7 mouse cellular contexts compared by ENCODE assay signal in the genomic region with DNA sequence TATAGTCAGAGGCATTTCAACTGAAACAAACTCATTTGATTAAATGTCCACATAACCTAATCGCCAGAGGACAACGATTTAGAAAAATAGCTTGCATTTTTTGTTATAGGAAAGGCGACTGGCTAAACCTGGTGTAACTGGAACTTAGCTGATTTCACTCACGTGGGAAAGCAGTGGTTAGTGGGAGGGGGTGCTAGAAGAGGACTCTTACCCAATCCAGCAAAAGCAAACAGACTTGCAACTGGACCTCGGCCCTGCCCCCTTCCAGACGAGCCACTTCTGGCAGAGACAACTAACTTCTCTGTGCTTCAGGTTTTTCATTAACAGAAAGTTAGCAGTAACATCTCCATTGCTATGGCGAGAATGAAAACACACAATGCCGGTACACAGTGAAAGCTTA. TPM values are rescaled to one million over a fixed set of nuclear protein-coding genes. Genes with fewer than 3 reads are reported as not detected.
DNase-seq lines count a peak whose midpoint lies in the region; ATAC-seq and TF ChIP-seq lines count a peak whose summit lies in the region.

No protein-coding gene starts in this region.

- peak overlapping the region; percentile 70 to 94 (median 89) for H3K4me3 ChIP-seq in CH12.LX (replicated peaks in 1 of 3; ENCODE audit: low read depth in 2 of 3, low read length in 2 of 3, poor library complexity in 1 of 3)
- H3K4me3 ChIP-seq in hindbrain, embryonic 13.5 days = peak overlapping the region; percentile 71

- H3K4me1 ChIP-seq in CH12.LX (ENCODE audit: control insufficient read depth in 1 of 2, insufficient read depth in 2 of 2) = peaks cover 0 to 38% of the 10 kb centered on the region in 2 experiments; a peak in 2 of 4 replicates
- peaks cover 56% of the 10 kb centered on the region for H3K4me1 ChIP-seq in hindbrain, embryonic 13.5 days (replicated peaks)

- H3K4me2 ChIP-seq in CH12.LX (ENCODE audit: insufficient read depth, low read depth, poor library complexity, severe bottlenecking) = peak overlapping the region; percentile 84
- peak overlapping the region; percentile 84 for H3K4me2 ChIP-seq in hindbrain, embryonic 13.5 days

- dilution Hi-C loops in CH12.LX (cut with MboI; ENCODE audit: extremely low pct_ligation_motif_present, extremely low pct_unique_long_range_greater_than_20kb, low sequenced_read_pairs) = no loop called here

- H3K79me2 ChIP-seq in CH12.LX (replicated peaks; ENCODE audit: control insufficient read depth, extremely low read depth, insufficient read depth, poor library complexity, severe bottlenecking) = peaks cover 27% of the 10 kb centered on the region

- no peak for TF ChIP-seq RAD21 in CH12.LX (IDR thresholded peaks at IDR 0.05; ENCODE audit: low read depth, low read length)

- H3K27ac ChIP-seq in CH12.LX (ENCODE audit: insufficient read depth, low read depth) = no peak overlapping the region
- no peak overlapping the region for H3K27ac ChIP-seq in hindbrain, embryonic 13.5 days

- in situ Hi-C loops in CH12.LX (cut with MboI; ENCODE audit: low pct_ligation_motif_present, low pct_unique_long_range_greater_than_20kb, low sequenced_read_pairs) = no loop called here

- no peak for TF ChIP-seq CTCF in CH12.LX (conservative IDR thresholded peaks at IDR 0.05 in 1 of 2, IDR thresholded peaks at IDR 0.05 in 1 of 2; ENCODE audit: low read depth in 2 of 2, low read length in 2 of 2)

- WGBS in hindbrain, embryonic 13.5 days = 44% methylated on average over 8 of the region's 8 CpGs

- H3K9ac ChIP-seq in CH12.LX (ENCODE audit: insufficient read depth, low read depth) = peak overlapping the region; percentile 89
- H3K9ac ChIP-seq in hindbrain, embryonic 13.5 days = peak overlapping the region; percentile 84

- no peak for TF ChIP-seq EP300 in CH12.LX (IDR thresholded peaks at IDR 0.05; ENCODE audit: low read length)

- TF ChIP-seq POLR2A in CH12.LX (IDR thresholded peaks at IDR 0.05; ENCODE audit: low read depth, low read length) = no peak

- DNase-seq in CH12.LX (ENCODE audit: extremely low read depth) (peak; percentile 39), NIH3T3 (ENCODE audit: low read depth) (peak; percentile 53), liver (peak; percentile 61)
- DNase-seq in naive thymus-derived CD4-positive, alpha-beta T cell, adult 2 months (ENCODE audit: low read depth) = peak; percentile 16
- no peak for DNase-seq in cerebellum, adult 9-11 months
- no peak for DNase-seq in cerebellum, postnatal 14 days

- H3K9me3 ChIP-seq in CH12.LX (replicated peaks; ENCODE audit: low read length) = no peaks in the 10 kb centered on the region
- H3K9me3 ChIP-seq in hindbrain, embryonic 13.5 days = no peaks in the 10 kb centered on the region

- H3K36me3 ChIP-seq in CH12.LX (replicated peaks in 1 of 2; ENCODE audit: control insufficient read depth in 1 of 2, insufficient read depth in 1 of 2, low read length in 1 of 2) = peaks cover 15 to 46% of the 10 kb centered on the region in 2 experiments
- H3K36me3 ChIP-seq in hindbrain, embryonic 13.5 days = peaks cover 24% of the 10 kb centered on the region

- no peak for ATAC-seq in hindbrain, embryonic 13.5 days (ENCODE audit: low FRiP score)

- peaks cover 29% of the 10 kb centered on the region for H3K27me3 ChIP-seq in CH12.LX (replicated peaks)
- no peaks in the 10 kb centered on the region for H3K27me3 ChIP-seq in hindbrain, embryonic 13.5 days

TF ChIP-seq in CH12.LX, 34 proteins besides CTCF, POLR2A, EP300 and RAD21:
- TF ChIP-seq NELFE (IDR thresholded peaks at IDR 0.05; ENCODE audit: low read depth, low read length) (peak; percentile 19; the same call in 1 of the 2 replicates), POLR2AphosphoS2 (IDR thresholded peaks at IDR 0.05; ENCODE audit: low read depth, low read length) (0 out of 2 replicates have a peak, but pooled peaks have one; percentile 51), BHLHE40 (IDR thresholded peaks at IDR 0.05; ENCODE audit: low read depth, low read length) (peak; percentile 52; the same call in 1 of the 2 replicates), MXI1 (IDR thresholded peaks at IDR 0.05; ENCODE audit: low read depth, low read length) (peak; percentile 49), JUN (IDR thresholded peaks at IDR 0.05; ENCODE audit: insufficient read depth, low read depth, low read length) (no peak), NRF1 (IDR thresholded peaks at IDR 0.05; ENCODE audit: low read depth, low read length) (no peak), CHD1 (IDR thresholded peaks at IDR 0.05; ENCODE audit: low read depth, low read length) (0 out of 2 replicates have a peak, but pooled peaks have one; percentile 54)

RNA-seq across cellular contexts. Expression of gene Emc6, which starts 1.2 kb away (rescaled TPM):
- 123 and 124 TPM in 2 replicates for total RNA-seq in CH12.LX (2012; rRNA removed)
- 252 and 292 TPM in 2 replicates for total RNA-seq in CH12.LX (2014; rRNA removed)
- 138 and 176 TPM in 2 replicates for polyA plus RNA-seq in CH12.LX (2012; ENCODE audit: insufficient read length, low read depth)
- 120 and 136 TPM in 2 replicates for polyA plus RNA-seq in hindbrain, embryonic 13.5 days (2015; fragmentation: Nextera tagmentation; extraction: Ambion mirVana)

RNA-seq across cellular contexts. Expression of gene Tax1bp3, which starts 1.3 kb away (rescaled TPM):
- total RNA-seq in CH12.LX (2012; rRNA removed) = 2.8 and 3.3 TPM in 2 replicates
- total RNA-seq in CH12.LX (2014; rRNA removed) = 2.5 and 2.6 TPM in 2 replicates
- polyA plus RNA-seq in CH12.LX (2012; ENCODE audit: insufficient read length, low read depth) = 3.3 and 3.5 TPM in 2 replicates
- 180 and 185 TPM in 2 replicates for polyA plus RNA-seq in hindbrain, embryonic 13.5 days (2015; fragmentation: Nextera tagmentation; extraction: Ambion mirVana)

RNA-seq across cellular contexts. Expression of gene P2rx5, which starts 15.4 kb away (rescaled TPM):
- 0.21 and 0.25 TPM in 2 replicates for total RNA-seq in CH12.LX (2012; rRNA removed)
- total RNA-seq in CH12.LX (2014; rRNA removed) = 0.09 and 0.40 TPM in 2 replicates
- 0.80 and 0.83 TPM in 2 replicates for polyA plus RNA-seq in CH12.LX (2012; ENCODE audit: insufficient read length, low read depth)
- polyA plus RNA-seq in hindbrain, embryonic 13.5 days (2015; fragmentation: Nextera tagmentation; extraction: Ambion mirVana) = 0.28 and 0.42 TPM in 2 replicates

RNA-seq across cellular contexts. Expression of gene Ctns, which starts 23.2 kb away (rescaled TPM):
- total RNA-seq in CH12.LX (2012; rRNA removed) (4.8 and 5.2 TPM in 2 replicates), CH12.LX (2014; rRNA removed) (5.8 and 5.9 TPM in 2 replicates)
- 4.5 and 5.2 TPM in 2 replicates for polyA plus RNA-seq in CH12.LX (2012; ENCODE audit: insufficient read length, low read depth)
- 21.5 and 22.8 TPM in 2 replicates for polyA plus RNA-seq in hindbrain, embryonic 13.5 days (2015; fragmentation: Nextera tagmentation; extraction: Ambion mirVana)

RNA-seq across cellular contexts. Expression of gene Shpk, which starts 23.6 kb away (rescaled TPM):
- total RNA-seq in CH12.LX (2012; rRNA removed) (1.5 and 1.8 TPM in 2 replicates), CH12.LX (2014; rRNA removed) (1.3 and 1.4 TPM in 2 replicates)
- polyA plus RNA-seq in CH12.LX (2012; ENCODE audit: insufficient read length, low read depth) = 0.76 and 0.83 TPM in 2 replicates
- 2.0 and 2.3 TPM in 2 replicates for polyA plus RNA-seq in hindbrain, embryonic 13.5 days (2015; fragmentation: Nextera tagmentation; extraction: Ambion mirVana)

Comparison
In these comparisons a context has a peak if more than half of its experiments do, and no peak if none do; other contexts are left out.
1. DNase-seq: peak in CH12.LX (single experiment), NIH3T3 (single experiment), liver (single experiment) and naive thymus-derived CD4-positive, alpha-beta T cell, adult 2 months (single experiment); none in cerebellum, adult 9-11 months (single experiment) and cerebellum, postnatal 14 days (0 of 2).
2. RNA of gene Tax1bp3, which starts 1.3 kb away (polyA plus RNA-seq): 180 to 185 TPM in hindbrain, embryonic 13.5 days; 3.3 to 3.5 TPM in CH12.LX; every median in the first group is over 10 times any median in the second.